Mouse (Mus musculus) spleen, adult 10 weeks (tissue): ENCODE measurements around the gene 2410131K14Rik. TPM values are rescaled to one million over a fixed set of nuclear protein-coding genes. Genes with fewer than 3 reads are reported as not detected.

Source experiments
- polyA plus RNA-seq: library from polyadenylated mRNA; stranded (reverse); fragments of 350-450 nt; fragmentation: Illumina TruSeq; extraction: RNeasy Lipid Tissue Mini Kit (QIAGEN cat#74804); gene quantifications from one replicate; pipeline ENCODE4 v1.2.3, GENCODE M21; 2015; ENCODE audit warnings: low replicate concordance; ENCODE audit not compliant: insufficient read depth

2410131K14Rik gene
- polyA plus RNA-seq = 7.4 TPM

DNA sequence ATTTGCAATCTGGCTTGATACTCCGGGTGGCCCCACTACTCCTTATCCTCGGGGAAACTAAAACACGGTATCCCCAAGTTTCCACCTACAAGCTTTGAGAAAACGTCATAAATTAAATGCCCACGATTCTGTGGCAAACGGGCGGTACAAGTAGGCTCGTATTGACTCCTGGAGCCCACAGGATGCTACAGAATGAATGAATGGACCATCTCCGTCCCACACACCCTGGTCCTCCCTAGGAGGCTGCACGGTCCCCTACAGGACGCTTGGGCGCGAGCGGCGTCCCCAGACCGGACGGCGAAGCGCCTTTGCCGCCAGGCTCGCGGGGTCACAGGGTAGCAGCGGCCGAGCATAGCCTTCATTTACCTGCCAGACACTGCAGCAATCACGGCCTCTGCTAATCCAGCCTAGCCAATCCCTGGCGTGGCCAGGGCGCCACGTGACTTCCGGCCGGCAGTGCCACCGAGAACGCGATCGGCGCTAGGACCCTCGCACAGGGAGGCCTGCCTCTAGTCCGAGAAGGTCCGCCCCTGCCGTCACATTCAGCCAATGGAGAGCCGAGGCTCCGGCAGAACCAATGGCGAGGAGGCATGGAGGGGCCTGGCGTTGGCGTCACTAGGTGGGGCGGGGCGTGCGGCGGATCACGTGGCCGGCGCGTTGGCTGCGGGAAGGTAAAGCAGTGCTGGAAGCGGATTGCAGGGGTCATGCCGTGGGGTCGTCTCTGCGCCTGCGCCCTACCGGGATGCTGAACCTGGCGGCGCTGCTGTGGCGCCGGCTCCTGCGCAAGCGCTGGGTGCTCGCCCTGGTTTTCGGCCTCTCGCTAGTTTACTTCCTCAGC is at the start of gene 2410131K14Rik, which contains the start of gene Rnft2:
TSS of gene 2410131K14Rik (plus strand) at position 622 of the 838 bp plus-strand sequence.
TSS of gene Rnft2 (minus strand) at position 511 of the 838 bp plus-strand sequence.

Other genes starting within 250 kb of the 2410131K14Rik start
- 3.4 TPM for gene Tesc, start 217.5 kb upstream of the 2410131K14Rik start, polyA plus RNA-seq
- 8.2 TPM for gene Fbxw8, start 89.8 kb upstream of the 2410131K14Rik start, polyA plus RNA-seq
- gene Hrk, start 80.6 kb upstream of the 2410131K14Rik start, polyA plus RNA-seq = not detected
- 0.93 TPM for gene Rnft2, start 111 bp upstream of the 2410131K14Rik start, polyA plus RNA-seq